Mouse (Mus musculus): ENCODE results near the gene Stx7.

Gene Stx7

DNA sequence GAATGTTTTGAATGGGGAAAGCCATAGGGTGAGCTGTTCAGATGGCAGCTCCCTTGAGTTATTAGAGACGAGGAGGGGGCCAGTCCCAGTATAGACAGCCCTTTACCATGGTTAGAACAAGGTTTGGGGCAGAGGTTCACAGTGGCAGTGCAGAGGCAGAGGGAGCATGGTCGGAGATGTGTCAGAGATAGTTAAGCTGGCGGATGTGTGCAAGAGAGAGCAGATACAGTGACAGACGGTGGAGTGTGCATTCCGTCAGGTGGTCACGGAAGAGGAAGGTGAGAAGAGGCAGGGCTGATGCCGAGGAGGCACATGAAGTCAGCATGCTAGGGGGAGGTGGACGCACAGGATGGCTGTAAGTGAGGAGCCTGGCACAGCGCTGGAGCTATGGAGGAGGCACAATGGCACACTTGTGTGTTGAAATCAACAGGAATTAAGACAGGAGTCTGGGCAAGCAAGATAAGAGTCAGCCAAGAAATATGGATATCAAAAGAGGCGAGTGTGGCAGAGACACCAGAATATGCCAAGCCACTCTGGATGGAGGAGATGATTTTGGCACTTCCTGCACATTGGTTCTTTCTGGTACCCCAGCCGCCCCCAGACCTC, 19.0 kb downstream of the Stx7 start:
- DNase-seq = peak; percentile 21

DNA sequence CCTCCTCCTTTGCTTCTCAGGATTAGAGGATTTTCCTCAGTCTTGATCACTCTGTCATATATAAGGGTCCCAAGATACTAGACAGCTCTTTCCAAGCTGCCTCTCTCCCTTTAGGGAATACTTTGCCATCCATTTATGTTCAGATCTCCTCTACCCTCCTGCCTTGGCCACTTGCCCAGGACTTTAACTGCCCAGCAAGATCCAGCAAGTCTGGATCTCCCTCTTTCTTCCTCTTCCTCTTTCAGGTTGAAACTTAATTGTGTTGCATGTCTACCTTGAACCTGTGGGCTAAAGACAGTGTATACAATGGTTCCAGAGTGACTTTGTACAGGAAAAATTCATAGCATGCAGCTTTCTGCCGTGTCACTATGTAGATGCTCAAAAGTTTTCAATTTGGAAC, 19.8 kb downstream of the Stx7 start:
- DNase-seq = no peak

DNA sequence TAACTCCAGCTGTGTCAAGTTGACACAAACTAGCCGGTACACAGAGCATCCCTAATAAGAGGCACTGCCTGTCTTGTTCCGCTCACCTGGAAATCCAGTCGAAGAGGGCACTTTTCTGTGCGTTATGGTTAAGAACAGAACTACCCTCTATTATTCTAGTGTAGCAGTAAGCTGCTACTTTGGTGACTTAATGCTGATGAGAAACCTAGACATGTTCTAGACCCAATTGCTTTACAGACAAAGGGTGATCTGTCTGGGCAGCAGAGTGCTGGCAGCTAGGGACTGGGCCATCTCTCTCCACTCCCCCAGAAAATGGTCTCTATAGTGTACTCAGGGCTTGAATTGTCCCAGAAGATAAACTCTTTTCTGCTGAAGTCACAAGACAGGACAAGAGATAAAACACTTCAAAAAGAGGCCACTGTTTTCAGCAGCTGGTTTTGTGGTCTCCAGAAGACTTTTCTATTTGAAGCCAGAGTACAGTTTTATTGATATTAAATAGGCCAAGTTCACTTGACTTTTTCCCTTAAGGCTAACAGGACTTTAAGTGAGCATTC, 22.9 kb downstream of the Stx7 start:
- no peak for DNase-seq

DNA sequence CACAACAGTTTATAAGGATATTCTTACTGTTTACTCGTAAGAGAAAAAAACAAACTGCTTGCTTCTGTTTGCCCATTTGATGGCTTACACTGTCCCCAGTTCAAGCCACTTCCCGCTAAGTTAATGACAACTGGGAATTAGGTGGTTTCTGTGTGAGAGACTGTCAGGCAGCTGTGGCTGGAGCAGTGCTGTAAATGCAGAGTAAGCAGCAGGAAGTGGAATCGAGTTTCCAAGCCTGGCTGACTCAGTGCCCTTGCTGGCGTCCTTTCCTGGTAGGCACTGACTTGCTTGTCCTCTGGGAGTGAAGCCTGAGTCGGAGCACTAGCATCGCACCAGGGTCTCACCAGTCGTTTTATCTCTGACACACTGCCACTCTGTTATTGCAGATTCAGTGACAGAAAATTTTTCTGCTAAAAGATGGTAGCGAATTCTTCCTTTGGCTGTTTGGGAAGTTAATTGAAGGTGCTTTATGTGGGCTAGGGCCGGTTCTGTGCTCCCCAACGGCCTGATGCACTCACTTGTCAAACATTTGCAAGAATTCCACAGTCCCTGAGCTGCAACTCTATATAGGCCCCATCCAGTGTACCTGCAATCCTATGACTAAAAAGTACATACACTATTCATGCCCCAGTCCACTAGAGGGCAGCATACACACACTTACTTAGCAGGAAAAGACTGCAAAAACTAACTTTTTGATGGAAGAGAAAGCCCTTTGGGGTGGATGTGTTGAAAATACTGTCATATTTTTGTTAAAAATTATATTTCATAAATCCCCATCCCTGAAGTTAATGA, 24.3 kb downstream of the Stx7 start:
- DNase-seq = peak; percentile 38

DNA sequence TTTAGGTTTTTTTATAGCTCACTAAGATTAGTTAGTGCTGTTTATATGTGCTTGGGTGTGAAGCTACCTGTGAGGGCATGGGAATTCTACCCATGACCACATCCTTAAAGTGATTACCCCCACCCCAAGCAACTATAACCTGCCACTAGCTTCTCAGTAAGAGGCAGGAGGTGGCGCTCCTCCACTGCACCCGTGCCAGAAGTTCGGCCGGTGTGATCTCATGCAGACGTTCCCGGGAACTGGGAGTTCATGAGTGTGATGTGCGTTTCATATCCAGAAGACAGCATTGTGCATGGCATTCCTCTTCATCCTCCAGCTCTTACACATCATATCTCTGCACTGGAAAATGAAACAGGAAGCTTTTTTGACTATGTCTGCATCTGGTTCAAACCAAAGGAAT, 41.3 kb downstream of the Stx7 start:
- peak; percentile 22 for DNase-seq

DNA sequence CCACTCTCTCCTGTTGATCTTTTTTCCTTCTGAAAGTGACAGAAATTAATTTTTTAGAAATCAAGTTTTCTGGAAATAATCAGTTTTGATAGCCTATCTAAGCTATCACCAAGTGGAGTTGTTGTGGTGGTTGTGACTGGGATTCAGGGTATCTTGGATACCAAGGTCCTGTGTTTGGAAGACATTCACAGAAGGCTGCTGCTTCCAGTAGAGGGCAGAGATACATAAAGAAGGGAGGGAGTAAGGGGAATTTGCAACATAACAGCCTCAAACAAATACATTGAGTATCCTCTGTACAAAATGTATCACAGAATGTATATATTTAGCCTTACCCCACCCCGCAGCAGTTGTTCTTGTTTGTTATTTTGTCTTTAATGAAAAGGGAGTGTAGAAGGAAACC, 42.9 kb downstream of the Stx7 start:
- DNase-seq = no peak

DNA sequence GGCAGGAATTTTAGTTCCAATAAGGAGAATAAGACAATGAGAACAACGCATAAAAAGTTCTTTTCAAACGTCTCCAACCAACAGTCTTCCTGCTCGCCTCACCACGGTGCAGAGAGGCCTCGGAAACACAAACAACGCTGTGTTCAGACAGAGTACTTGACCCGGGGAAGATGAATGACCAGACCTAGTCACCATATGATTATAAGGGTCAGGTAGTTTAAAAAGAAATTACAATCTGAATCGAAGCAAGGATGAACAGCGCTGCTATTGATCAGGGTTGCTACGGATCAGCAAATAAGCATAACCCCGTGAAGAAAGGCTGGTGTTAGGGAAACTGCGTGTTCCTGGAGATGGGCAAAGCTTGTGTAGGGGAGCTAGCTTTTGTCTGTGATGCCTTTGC, 50.2 kb downstream of the Stx7 start:
- no peak for DNase-seq

DNA sequence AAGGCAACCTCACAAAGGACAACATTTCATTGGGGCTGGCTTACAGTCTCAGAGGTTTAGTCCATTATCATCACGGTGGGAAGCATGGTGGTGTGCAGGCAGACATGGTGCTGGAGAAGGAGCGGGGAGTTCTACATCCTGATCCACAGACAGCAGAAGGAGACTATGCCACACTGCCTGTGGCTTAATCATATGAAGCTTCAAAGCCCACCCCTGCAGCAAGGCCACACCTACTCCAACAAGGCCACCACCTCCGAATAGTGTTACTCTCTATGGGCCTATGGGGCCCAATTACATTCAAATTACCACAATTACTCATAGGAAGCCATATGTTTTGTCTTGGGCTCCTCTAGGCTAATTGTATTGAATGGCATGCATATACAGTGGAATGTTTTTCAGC, 51.0 kb downstream of the Stx7 start:
- no peak for DNase-seq

DNA sequence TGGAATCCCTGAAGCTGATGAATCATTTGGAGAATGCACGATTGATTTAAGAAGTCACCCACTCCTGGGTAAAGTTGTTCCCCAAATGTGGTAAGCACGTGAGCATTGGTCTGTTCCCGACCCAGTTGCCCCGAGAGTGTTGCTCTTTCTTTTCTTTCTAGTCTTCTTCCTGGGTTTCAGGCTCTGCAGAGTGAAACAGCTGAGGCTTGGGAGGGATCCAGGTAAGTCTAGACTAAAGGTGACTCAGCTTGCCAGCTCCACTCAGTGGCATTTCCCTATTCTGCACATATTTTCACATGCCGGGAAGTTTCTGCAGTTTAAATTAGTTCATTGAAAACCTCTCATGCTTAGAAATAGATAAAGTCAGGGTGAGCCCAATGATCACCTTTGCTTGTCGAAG, 61.0 kb downstream of the Stx7 start:
- no peak for DNase-seq

DNA sequence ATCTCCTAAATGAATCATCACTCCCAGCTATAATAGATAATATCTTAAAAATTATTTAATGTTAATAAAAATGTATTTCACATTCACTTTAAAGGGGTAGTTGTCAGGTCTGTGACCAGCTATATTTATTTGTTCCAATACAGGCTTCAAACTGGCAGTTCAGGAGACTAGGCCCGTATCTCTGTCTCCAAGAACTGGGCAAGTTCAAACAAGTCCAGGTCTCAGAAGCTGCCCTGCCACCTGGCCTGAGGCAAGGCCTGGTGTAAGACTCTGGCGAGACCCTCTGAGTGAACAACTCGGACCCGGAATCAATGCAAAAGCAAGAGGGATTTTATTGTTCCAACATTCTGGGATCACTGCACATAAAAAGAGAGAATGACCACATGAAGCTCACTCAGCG, 64.2 kb downstream of the Stx7 start:
- DNase-seq = no peak

DNA sequence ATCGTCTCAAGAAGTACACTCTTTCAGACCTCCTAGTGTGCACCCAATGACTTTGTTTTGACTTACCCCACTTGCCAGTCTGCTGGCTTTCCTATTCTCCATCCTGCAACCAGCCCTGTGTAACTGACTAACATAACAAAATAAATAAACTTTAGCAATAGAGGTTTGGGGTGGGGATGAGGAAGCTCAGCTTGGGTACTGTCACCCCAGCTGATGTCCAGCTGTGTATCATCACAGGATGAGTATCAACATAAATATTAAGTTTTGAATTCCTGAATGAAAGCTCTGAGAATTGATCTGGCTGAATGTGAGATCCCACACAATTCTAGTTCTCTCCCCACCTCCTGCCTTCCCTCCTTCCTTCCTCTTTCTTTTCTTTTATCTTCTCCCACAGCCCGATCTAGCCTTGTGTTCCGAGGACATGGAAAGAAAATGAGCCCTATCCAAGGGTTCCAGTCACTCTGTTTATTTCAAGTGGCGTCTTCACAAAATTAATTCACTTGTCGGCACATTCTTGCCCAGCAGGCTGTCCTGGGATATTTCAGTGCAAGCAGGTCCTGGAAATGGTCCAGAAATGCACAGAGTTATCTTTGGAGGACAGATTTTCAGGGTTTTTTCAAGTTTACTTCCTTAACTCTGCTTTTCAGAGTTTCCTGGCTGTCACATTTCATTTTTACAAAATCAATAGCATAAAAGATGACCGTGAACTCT, 68.6 kb downstream of the Stx7 start:
- no peak for DNase-seq

DNA sequence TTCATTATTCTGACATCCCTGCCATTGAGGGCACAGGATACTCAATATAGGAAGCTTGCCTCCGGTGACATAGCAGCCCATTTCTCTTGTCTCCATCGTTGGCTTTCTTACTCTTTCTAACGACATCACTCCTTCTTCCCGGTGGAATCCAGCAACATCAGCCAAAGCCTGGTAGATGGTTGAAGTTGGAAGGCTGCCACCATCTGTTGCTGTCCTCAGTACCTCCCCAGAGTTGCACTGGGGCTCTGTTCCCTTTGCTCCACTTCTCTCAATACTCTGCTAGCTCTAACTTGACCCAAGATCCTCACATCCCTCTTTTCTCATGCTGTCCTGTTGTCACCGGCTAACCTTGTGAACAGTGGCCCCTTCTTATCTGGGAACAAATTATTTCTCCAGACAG, 71.8 kb downstream of the Stx7 start:
- DNase-seq = no peak

DNA sequence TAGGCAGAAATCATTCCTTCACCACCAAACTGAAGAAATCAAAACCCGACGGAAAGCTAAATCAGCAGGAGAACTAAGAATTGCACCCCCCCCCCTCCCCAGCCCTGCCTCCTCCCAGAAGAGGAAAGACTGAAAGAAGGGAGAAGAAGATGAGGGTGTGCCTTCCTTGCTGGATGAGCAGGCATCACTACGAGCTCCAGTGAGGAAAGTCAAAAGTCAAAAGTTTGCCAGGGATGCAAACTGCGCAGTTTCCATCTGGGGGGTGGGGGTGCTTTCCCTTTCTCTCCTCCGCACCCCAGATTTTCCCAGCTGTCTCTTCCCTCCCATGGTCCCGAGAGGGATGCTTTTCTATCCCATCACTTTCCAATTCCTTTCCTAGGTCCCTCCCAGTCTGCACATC, 73.8 kb downstream of the Stx7 start:
- no peak for DNase-seq

DNA sequence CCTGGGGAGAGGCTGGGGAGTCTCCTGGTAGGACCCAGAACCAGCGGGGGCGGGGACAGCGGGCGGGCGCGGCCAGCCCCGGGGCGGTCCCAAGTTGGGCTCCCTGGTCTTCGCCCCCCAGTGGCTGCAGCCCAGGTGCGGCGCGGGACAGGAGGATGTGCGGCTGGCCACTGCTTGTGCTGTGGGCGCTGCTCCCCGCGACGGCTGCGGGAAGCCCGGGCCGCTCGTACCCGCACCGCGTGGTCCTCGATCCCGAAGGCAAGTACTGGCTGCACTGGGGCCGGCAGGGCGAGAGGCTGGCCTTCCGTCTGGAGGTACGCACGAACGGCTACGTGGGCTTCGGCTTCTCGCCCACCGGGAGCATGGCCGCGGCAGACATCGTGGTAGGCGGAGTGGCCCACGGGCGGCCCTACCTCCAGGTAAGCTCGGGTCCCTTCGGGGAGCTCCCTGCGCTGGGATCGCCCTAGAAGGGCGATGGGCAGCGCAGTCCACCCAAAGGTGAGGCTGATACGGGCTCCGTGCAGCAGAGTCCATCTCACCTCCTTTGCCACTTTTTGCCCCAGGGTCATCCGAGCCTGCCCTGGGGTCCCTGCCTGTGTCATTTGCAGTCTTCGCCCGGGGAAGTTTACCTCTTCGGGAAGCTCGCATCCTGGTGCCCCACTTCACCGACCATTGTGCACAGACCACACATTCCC, 74.5 kb downstream of the Stx7 start, which contains the start of gene Moxd1:
TSS of gene Moxd1 (plus strand) at position 69 of the 695 bp plus-strand sequence.
- DNase-seq = no peak

DNA sequence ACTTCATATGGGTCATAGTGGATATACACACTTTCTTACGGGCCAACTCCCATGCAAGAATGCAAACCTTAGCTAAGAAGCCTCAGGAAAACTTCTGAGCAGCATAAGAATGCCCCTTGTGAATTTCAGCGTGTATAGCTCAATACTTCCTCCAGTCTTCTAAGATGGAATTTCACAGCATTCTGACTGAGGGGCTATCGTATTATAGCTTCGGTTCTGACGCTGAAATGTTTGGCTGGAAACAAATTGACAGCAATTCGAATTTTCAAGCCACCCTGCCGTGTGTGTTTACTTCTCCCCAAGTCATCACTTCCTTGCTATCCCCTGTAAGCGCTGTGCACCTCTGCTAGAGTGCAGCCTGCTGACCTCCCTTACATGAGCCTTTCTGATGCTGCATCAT, 75.5 kb downstream of the Stx7 start:
- DNase-seq = no peak

DNA sequence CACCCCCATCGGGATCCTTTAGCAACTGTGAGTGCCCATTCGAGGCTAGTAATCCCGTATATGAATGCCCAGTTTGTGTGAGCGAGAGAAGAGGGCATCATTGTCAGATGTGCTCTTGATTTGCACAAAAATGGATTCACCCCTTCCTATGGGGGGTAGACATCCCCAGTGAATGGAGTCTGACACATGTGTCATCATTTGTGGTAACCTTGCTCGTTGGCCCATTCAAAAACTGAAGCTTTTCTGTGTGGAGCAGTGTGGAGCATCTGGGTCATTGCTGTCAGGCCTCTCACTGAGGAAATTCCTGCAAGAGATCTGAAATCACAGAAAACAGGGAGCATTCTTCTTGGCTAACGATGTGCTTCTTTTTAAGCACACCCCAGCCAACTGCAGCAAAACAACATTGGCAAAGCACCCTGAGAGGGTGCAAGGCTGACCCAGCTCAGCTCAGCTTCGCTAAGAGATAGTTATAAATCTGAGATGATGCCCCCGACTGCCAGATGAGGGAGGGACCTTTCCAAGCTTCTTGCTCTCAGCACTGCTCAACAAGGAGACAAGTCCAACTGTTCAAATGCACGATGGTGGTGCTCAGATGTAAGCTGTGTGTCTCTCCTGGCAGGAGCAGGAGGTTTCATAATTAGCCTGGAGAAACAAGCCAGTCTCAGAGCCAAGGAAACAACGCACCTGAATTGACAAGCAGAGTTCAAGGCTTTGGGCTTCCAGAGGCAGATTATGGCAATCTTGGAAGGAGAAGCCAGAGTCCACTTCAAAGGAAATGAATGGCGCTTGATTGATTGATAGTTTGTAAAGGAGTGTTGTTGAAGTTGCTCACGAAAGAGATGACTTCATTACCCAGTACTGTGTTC, 79.4 kb downstream of the Stx7 start:
- no peak for DNase-seq

DNA sequence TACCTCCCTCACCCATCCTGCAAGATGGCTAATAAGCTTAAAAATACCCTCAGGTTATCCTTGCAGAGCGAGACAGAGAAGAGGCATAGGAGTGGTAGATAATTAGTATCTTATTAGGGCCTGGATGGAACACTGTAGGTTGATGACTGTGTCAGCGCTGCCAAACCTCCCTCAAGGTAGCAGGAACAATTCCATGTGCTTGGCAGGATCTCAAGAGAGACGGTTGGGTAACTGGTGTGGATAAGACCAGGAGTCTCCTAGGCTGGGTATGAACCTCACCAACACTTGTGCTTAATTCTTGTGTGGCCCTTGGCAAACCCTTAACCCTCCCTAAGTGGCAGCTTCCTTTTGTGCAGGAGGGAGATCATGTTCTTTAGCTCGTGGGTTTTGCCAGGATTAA, 83.2 kb downstream of the Stx7 start:
- no peak for DNase-seq

DNA sequence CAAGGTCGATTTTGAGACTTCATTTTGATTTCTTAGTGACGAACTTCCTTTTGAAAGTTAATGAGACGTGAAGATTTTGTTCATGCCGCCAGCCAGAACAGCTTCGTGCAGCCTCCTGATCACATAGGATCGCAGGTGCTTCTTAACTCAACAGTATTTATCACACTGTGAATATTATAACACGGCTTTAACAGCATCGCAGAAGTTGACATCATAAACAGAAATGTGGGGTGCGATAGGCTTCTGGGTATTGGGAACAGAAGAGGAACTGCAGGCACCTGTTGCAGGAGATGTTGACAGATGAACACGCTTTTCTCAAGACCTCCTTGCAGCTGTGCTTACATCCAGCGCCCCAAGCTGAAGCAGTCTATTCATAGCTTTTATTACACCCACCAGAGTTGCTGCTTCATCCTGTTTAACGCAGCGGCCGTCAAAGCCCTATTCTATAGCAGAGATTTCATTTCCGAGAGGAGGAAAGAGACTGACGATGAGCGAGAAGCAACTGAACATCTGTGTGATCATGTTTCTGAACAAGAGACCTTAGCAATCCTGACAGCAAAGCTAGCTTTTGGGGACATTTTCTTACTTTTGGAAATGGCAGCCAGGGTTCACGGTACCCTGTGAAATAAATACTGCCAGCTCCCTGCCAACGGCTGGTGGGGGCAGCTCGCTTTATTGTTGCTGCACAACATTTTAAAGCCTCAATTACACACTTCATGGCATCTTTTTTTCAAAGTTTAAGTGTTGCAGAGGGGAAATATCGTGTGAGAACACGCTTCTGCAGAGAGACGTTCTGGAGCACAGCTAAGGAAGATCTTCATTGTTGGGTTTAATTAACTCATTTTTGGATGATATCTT, 86.6 kb downstream of the Stx7 start:
- peak; percentile 25 for DNase-seq

Measured in right cerebral cortex, adult 18-20 months (tissue).